Mouse (Mus musculus): ENCODE measurements around the gene Dennd6a. TPM values are rescaled to one million over a fixed set of nuclear protein-coding genes. Genes with fewer than 3 reads are reported as not detected.
"Not testable (repeated sequence)": the region's sequence is repeated elsewhere in the genome, so short reads cannot be mapped to it uniquely, and the experiment has no call there.

Gene Dennd6a
- polyA plus RNA-seq, 1 experiment from 2014 or later = 29.9 TPM

GRCm38 (mm10) chr14:26662488-26662887 lies 88.8 kb downstream of the Dennd6a start:
- H3K36me3 ChIP-seq (ENCODE audit: insufficient read depth, low read length) = peaks cover 26% of the 10 kb centered on the region

GRCm38 (mm10) chr14:26663851-26664250 lies 90.2 kb downstream of the Dennd6a start:
- H3K9me3 ChIP-seq (ENCODE audit: low read length) = no peaks in the 10 kb centered on the region
- 87% methylated on average over 2 of the region's 2 CpGs for WGBS
- H3K4me2 ChIP-seq (replicated peaks; ENCODE audit: low read depth, low read length) = no peak overlapping the region
- no peak for ATAC-seq (ENCODE audit: low FRiP score, low TSS enrichment)
- H3K4me1 ChIP-seq (ENCODE audit: insufficient read depth, low read length) = peaks cover 17% of the 10 kb centered on the region
- no peak overlapping the region for H3K27ac ChIP-seq (ENCODE audit: low read length)
- H3K4me3 ChIP-seq (ENCODE audit: low read length) = no peak overlapping the region
- H3K9ac ChIP-seq (replicated peaks; ENCODE audit: low read length) = no peak overlapping the region
- H3K27me3 ChIP-seq (ENCODE audit: insufficient read depth, low read length) = no peaks in the 10 kb centered on the region
- H3K36me3 ChIP-seq (ENCODE audit: insufficient read depth, low read length) = peaks cover 21% of the 10 kb centered on the region

More at GRCm38 (mm10) chr14:26662488-26662887, 88.8 kb downstream of the Dennd6a start:
- H3K9me3 ChIP-seq (ENCODE audit: low read length) = no peaks in the 10 kb centered on the region
- no peak overlapping the region for H3K4me2 ChIP-seq (replicated peaks; ENCODE audit: low read depth, low read length)
- WGBS = 88% methylated on average over 2 of the region's 2 CpGs
- H3K4me3 ChIP-seq (ENCODE audit: low read length) = no peak overlapping the region
- H3K4me1 ChIP-seq (ENCODE audit: insufficient read depth, low read length) = peaks cover 11% of the 10 kb centered on the region
- H3K9ac ChIP-seq (replicated peaks; ENCODE audit: low read length) = no peak overlapping the region
- no peak for ATAC-seq (ENCODE audit: low FRiP score, low TSS enrichment)
- no peak overlapping the region for H3K27ac ChIP-seq (ENCODE audit: low read length)
- no peaks in the 10 kb centered on the region for H3K27me3 ChIP-seq (ENCODE audit: insufficient read depth, low read length)

GRCm38 (mm10) chr14:26667991-26668370 lies 94.3 kb downstream of the Dennd6a start:
- H3K9me3 ChIP-seq (ENCODE audit: low read length) = no peaks in the 10 kb centered on the region
- H3K4me2 ChIP-seq (replicated peaks; ENCODE audit: low read depth, low read length) = peak overlapping the region; percentile 88
- H3K36me3 ChIP-seq (ENCODE audit: insufficient read depth, low read length) = peaks cover 14% of the 10 kb centered on the region
- ATAC-seq (ENCODE audit: low FRiP score, low TSS enrichment) = no peak
- peak overlapping the region; percentile 98 for H3K4me3 ChIP-seq (ENCODE audit: low read length)
- H3K27me3 ChIP-seq (ENCODE audit: insufficient read depth, low read length) = no peaks in the 10 kb centered on the region
- WGBS = 21% methylated on average over 6 of the region's 6 CpGs
- peaks cover 23% of the 10 kb centered on the region for H3K4me1 ChIP-seq (ENCODE audit: insufficient read depth, low read length)
- H3K27ac ChIP-seq (ENCODE audit: low read length) = no peak overlapping the region; the same call in 1 of the 2 replicates
- H3K9ac ChIP-seq (replicated peaks; ENCODE audit: low read length) = peak overlapping the region; percentile 90

- Histone ChIP-seq H3K36me3 (ENCODE audit: insufficient read depth, low read length) (peaks cover 14% of the 10 kb centered on the region), H3K9me3 (ENCODE audit: low read length) (no peaks in the 10 kb centered on the region), H3K27me3 (ENCODE audit: insufficient read depth, low read length) (no peaks in the 10 kb centered on the region), H3K4me1 (ENCODE audit: insufficient read depth, low read length) (peaks cover 23% of the 10 kb centered on the region), H3K4me2 (replicated peaks; ENCODE audit: low read depth, low read length) (peak overlapping the region; percentile 88), H3K9ac (replicated peaks; ENCODE audit: low read length) (peak overlapping the region; percentile 90), H3K27ac (ENCODE audit: low read length) (peak overlapping the region; percentile 98), H3K4me3 (ENCODE audit: low read length) (peak overlapping the region; percentile 98)
- WGBS = under 1% methylated on average over 73 of the region's 73 CpGs
- peak; percentile 74 for ATAC-seq (ENCODE audit: low FRiP score, low TSS enrichment)
Measured at GRCm38 (mm10) chr14:26668371-26669291, 95.0 kb downstream of the Dennd6a start.

GRCm38 (mm10) chr14:26669292-26670073 lies 95.8 kb downstream of the Dennd6a start, which contains the start of gene Pde12:
Pde12 (minus strand) TSS chr14:26669883.
- under 1% methylated on average over 70 of the region's 70 CpGs for WGBS
- ATAC-seq (ENCODE audit: low FRiP score, low TSS enrichment) = peak; percentile 94

GRCm38 (mm10) chr14:26670964-26671363 lies 97.3 kb downstream of the Dennd6a start:
- no peak overlapping the region for H3K9ac ChIP-seq (replicated peaks; ENCODE audit: low read length)
- peaks cover 23% of the 10 kb centered on the region for H3K4me1 ChIP-seq (ENCODE audit: insufficient read depth, low read length)
- H3K27ac ChIP-seq (ENCODE audit: low read length) = no peak overlapping the region
- no peak overlapping the region for H3K4me2 ChIP-seq (replicated peaks; ENCODE audit: low read depth, low read length)
- H3K4me3 ChIP-seq (ENCODE audit: low read length) = no peak overlapping the region
- ATAC-seq (ENCODE audit: low FRiP score, low TSS enrichment) = no peak
- H3K36me3 ChIP-seq (ENCODE audit: insufficient read depth, low read length) = peaks cover 4% of the 10 kb centered on the region; the same call in 1 of the 2 replicates
- H3K27me3 ChIP-seq (ENCODE audit: insufficient read depth, low read length) = peaks cover 2% of the 10 kb centered on the region; the same call in 1 of the 2 replicates
- no peaks in the 10 kb centered on the region for H3K9me3 ChIP-seq (ENCODE audit: low read length)

More at GRCm38 (mm10) chr14:26669292-26670073, 95.8 kb downstream of the Dennd6a start, which contains the start of gene Pde12:
- H3K4me3 ChIP-seq (ENCODE audit: low read length) = peak within 1 kb of the TSS; percentile 98
- peaks cover 10% of the 10 kb centered on the region for H3K36me3 ChIP-seq (ENCODE audit: insufficient read depth, low read length)
- H3K9me3 ChIP-seq (ENCODE audit: low read length) = no peaks in the 10 kb centered on the region
- H3K4me2 ChIP-seq (replicated peaks; ENCODE audit: low read depth, low read length) = peak within 1 kb of the TSS; percentile 88
- H3K27me3 ChIP-seq (ENCODE audit: insufficient read depth, low read length) = no peaks in the 10 kb centered on the region
- peak within 1 kb of the TSS; percentile 98 for H3K27ac ChIP-seq (ENCODE audit: low read length)
- H3K9ac ChIP-seq (replicated peaks; ENCODE audit: low read length) = peak within 1 kb of the TSS; percentile 90
- H3K4me1 ChIP-seq (ENCODE audit: insufficient read depth, low read length) = peaks cover 23% of the 10 kb centered on the region

- not testable (repeated sequence) for H3K36me3 ChIP-seq (ENCODE audit: insufficient read depth, low read length); H3K27ac ChIP-seq (ENCODE audit: low read length); H3K27me3 ChIP-seq (ENCODE audit: insufficient read depth, low read length); H3K4me2 ChIP-seq (replicated peaks; ENCODE audit: low read depth, low read length); H3K9ac ChIP-seq (replicated peaks; ENCODE audit: low read length); H3K9me3 ChIP-seq (ENCODE audit: low read length); ATAC-seq (ENCODE audit: low FRiP score, low TSS enrichment); H3K4me3 ChIP-seq (ENCODE audit: low read length)
- H3K4me1 ChIP-seq (ENCODE audit: insufficient read depth, low read length) = peaks cover 14% of the 10 kb centered on the region
- WGBS = 68% methylated on average over 17 of the region's 17 CpGs
Measured at GRCm38 (mm10) chr14:26671870-26672615, 98.4 kb downstream of the Dennd6a start.

GRCm38 (mm10) chr14:26674476-26675169 lies 101.0 kb downstream of the Dennd6a start:
- not testable (repeated sequence) for H3K4me1 ChIP-seq (ENCODE audit: insufficient read depth, low read length); H3K27me3 ChIP-seq (ENCODE audit: insufficient read depth, low read length); H3K36me3 ChIP-seq (ENCODE audit: insufficient read depth, low read length); H3K9ac ChIP-seq (replicated peaks; ENCODE audit: low read length); H3K4me2 ChIP-seq (replicated peaks; ENCODE audit: low read depth, low read length); H3K4me3 ChIP-seq (ENCODE audit: low read length); H3K9me3 ChIP-seq (ENCODE audit: low read length)
- peak; percentile 78 for ATAC-seq (ENCODE audit: low FRiP score, low TSS enrichment)
- peak overlapping the region; percentile 63; the same call in 1 of the 2 replicates for H3K27ac ChIP-seq (ENCODE audit: low read length)
- 67% methylated on average over 2 of the region's 2 CpGs for WGBS

- H3K9ac ChIP-seq (replicated peaks; ENCODE audit: low read length) = no peak overlapping the region
- peak overlapping the region; percentile 63; the same call in 1 of the 2 replicates for H3K27ac ChIP-seq (ENCODE audit: low read length)
- H3K4me3 ChIP-seq (ENCODE audit: low read length) = peak overlapping the region; percentile 15; the same call in 1 of the 2 replicates
- H3K9me3 ChIP-seq (ENCODE audit: low read length) = no peaks in the 10 kb centered on the region
- no peak for ATAC-seq (ENCODE audit: low FRiP score, low TSS enrichment)
- peaks cover 3% of the 10 kb centered on the region; the same call in 1 of the 2 replicates for H3K27me3 ChIP-seq (ENCODE audit: insufficient read depth, low read length)
- H3K4me2 ChIP-seq (replicated peaks; ENCODE audit: low read depth, low read length) = peak overlapping the region; percentile 33
- H3K4me1 ChIP-seq (ENCODE audit: insufficient read depth, low read length) = peaks cover 4% of the 10 kb centered on the region
- 15% methylated on average over 12 of the region's 12 CpGs for WGBS
- H3K36me3 ChIP-seq (ENCODE audit: insufficient read depth, low read length) = no peaks in the 10 kb centered on the region
Measured at GRCm38 (mm10) chr14:26675371-26675770, 101.7 kb downstream of the Dennd6a start.
